Mouse (Mus musculus) cortical plate, adult 2 months (tissue): ENCODE data around the gene Cfl1. TPM values are rescaled to one million over a fixed set of nuclear protein-coding genes. Genes with fewer than 3 reads are reported as not detected.

Experiments used
- H3K27ac ChIP-seq: fragments of 200-500 bp; 2 replicates; pipeline ENCODE4 v1.5.1; 2012; ENCODE audit warnings: low read length, control low read depth, inconsistent platforms; ENCODE audit not compliant: insufficient read depth
- H3K4me1 ChIP-seq: fragments of 200-500 bp; 2 replicates; pipeline ENCODE4 v1.6.1; 2011; ENCODE audit warnings: low read length; ENCODE audit not compliant: control insufficient read depth, insufficient read depth
- H3K4me3 ChIP-seq: fragments of 200-500 bp; 2 replicates; pipeline ENCODE4 v1.5.1; 2011; ENCODE audit warnings: mild to moderate bottlenecking, low read length, control low read depth; ENCODE audit not compliant: insufficient read depth
- CTCF ChIP-seq: fragments of 200-500 bp; IDR thresholded peaks from 2 replicates; pipeline ENCODE4 v1.5.1; 2011; ENCODE audit warnings: mild to moderate bottlenecking, control low read depth, low read length; ENCODE audit not compliant: insufficient read depth; ENCODE audit errors: extremely low read depth
- POLR2A ChIP-seq: fragments of 200-500 bp; IDR thresholded peaks from 2 replicates; pipeline ENCODE4 v1.6.1; 2011; ENCODE audit warnings: mild to moderate bottlenecking, low read length, control low read depth; ENCODE audit not compliant: insufficient read depth; ENCODE audit errors: extremely low read depth
- polyA plus RNA-seq: library from polyadenylated mRNA; depleted of rRNA; stranded (reverse); fragments of >200 nt; gene quantifications from 2 replicates; pipeline ENCODE4 v1.2.3, GENCODE M21; 2012

The Cfl1 gene
- polyA plus RNA-seq, 1 experiment = 1,455 TPM

GRCm38 (mm10) chr19:5477004-5477667, 13.1 kb upstream of the Cfl1 start:
- no peak overlapping the region for H3K27ac ChIP-seq
- H3K4me3 ChIP-seq = no peak overlapping the region
- TF ChIP-seq CTCF (no peak), POLR2A (no peak)
- H3K4me1 ChIP-seq = peaks cover 3% of the 10 kb centered on the region; the same call in 1 of the 2 replicates

- Histone ChIP-seq H3K27ac (no peak overlapping the region), H3K4me1 (peaks cover 3% of the 10 kb centered on the region; the same call in 1 of the 2 replicates), H3K4me3 (no peak overlapping the region)
- TF ChIP-seq POLR2A (no peak), CTCF (no peak)
Observed at GRCm38 (mm10) chr19:5477668-5478300, 12.5 kb upstream of the Cfl1 start.

- no peak overlapping the region for H3K4me3 ChIP-seq
- peaks cover 3% of the 10 kb centered on the region; the same call in 1 of the 2 replicates for H3K4me1 ChIP-seq
- no peak for TF ChIP-seq POLR2A
- TF ChIP-seq CTCF = no peak
- H3K27ac ChIP-seq = no peak overlapping the region
Observed at GRCm38 (mm10) chr19:5480016-5480415, 10.2 kb upstream of the Cfl1 start.

GRCm38 (mm10) chr19:5481398-5481797, 8.9 kb upstream of the Cfl1 start:
- no peak overlapping the region for H3K4me3 ChIP-seq
- no peak overlapping the region for H3K27ac ChIP-seq
- TF ChIP-seq POLR2A = 0 out of 2 replicates have a peak, but pooled peaks have one; percentile 14
- no peak for TF ChIP-seq CTCF
- peaks cover 3% of the 10 kb centered on the region; the same call in 1 of the 2 replicates for H3K4me1 ChIP-seq

- no peak overlapping the region for H3K27ac ChIP-seq
- TF ChIP-seq POLR2A = no peak
- TF ChIP-seq CTCF = no peak
- peaks cover 2% of the 10 kb centered on the region; the same call in 1 of the 2 replicates for H3K4me1 ChIP-seq
- no peak overlapping the region for H3K4me3 ChIP-seq
Observed at GRCm38 (mm10) chr19:5483386-5484359, 6.6 kb upstream of the Cfl1 start.

- no peak for TF ChIP-seq POLR2A
- no peak for TF ChIP-seq CTCF
- Histone ChIP-seq H3K4me3 (no peak overlapping the region), H3K27ac (no peak overlapping the region), H3K4me1 (peaks cover 2% of the 10 kb centered on the region; the same call in 1 of the 2 replicates)
Observed at GRCm38 (mm10) chr19:5484496-5484895, 5.8 kb upstream of the Cfl1 start.

- H3K4me3 ChIP-seq = no peak overlapping the region
- H3K27ac ChIP-seq = no peak overlapping the region
- peaks cover 2% of the 10 kb centered on the region; the same call in 1 of the 2 replicates for H3K4me1 ChIP-seq
- no peak for TF ChIP-seq POLR2A
- no peak for TF ChIP-seq CTCF
Observed at GRCm38 (mm10) chr19:5485371-5485770, 4.9 kb upstream of the Cfl1 start.

- Histone ChIP-seq H3K4me3 (no peak overlapping the region), H3K4me1 (peaks cover 2% of the 10 kb centered on the region; the same call in 1 of the 2 replicates), H3K27ac (no peak overlapping the region)
- TF ChIP-seq POLR2A (no peak), CTCF (no peak)
Observed at GRCm38 (mm10) chr19:5485821-5486220, 4.4 kb upstream of the Cfl1 start.

- H3K4me1 ChIP-seq = peaks cover 2% of the 10 kb centered on the region; the same call in 1 of the 2 replicates
- H3K4me3 ChIP-seq = no peak overlapping the region
- H3K27ac ChIP-seq = no peak overlapping the region
- TF ChIP-seq CTCF (no peak), POLR2A (no peak)
Observed at GRCm38 (mm10) chr19:5486286-5486685, 4.0 kb upstream of the Cfl1 start.
